Mouse (Mus musculus) kidney, postnatal 0 days (tissue): ENCODE data around the gene Pcdh9. TPM values are rescaled to one million over a fixed set of nuclear protein-coding genes. Genes with fewer than 3 reads are reported as not detected.
A peak's percentile ranks its signal among the peaks of the same experiment; 100 is the strongest.

ENCODE experiments used
- ATAC-seq: fragments of 200-750 bp; cut with Nextera tagmentation; replicated peaks from 2 replicates; pipeline ENCODE4 v1.8.0; 2017; ENCODE audit warnings: low read depth, moderate number of reproducible peaks, moderate TSS enrichment, moderate library complexity; ENCODE audit not compliant: low FRiP score
- DNase-seq: peaks from one replicate; pipeline ENCODE4 v3.0.0-alpha.2; 2016; ENCODE audit warnings: low spot score
- H3K27ac ChIP-seq: fragments of 300-500 bp; sonication (generic); 2 replicates; pipeline ENCODE4 v1.5.1; 2014; ENCODE audit warnings: mild to moderate bottlenecking
- H3K27me3 ChIP-seq: fragments of 300-500 bp; sonication (generic); 2 replicates; pipeline ENCODE4 v1.6.1; 2014; ENCODE audit warnings: low read length, mixed read lengths; ENCODE audit not compliant: insufficient read depth
- H3K36me3 ChIP-seq: fragments of 300-500 bp; sonication (generic); 2 replicates; pipeline ENCODE4 v1.6.1; 2014; ENCODE audit warnings: low read length, mixed read lengths; ENCODE audit not compliant: insufficient read depth
- H3K4me1 ChIP-seq: fragments of 300-500 bp; sonication (generic); replicated peaks from 2 replicates; pipeline ENCODE4 v1.6.1; 2014; ENCODE audit warnings: antibody characterized with exemption, low read length, mixed read lengths; ENCODE audit not compliant: insufficient read depth
- H3K4me2 ChIP-seq: fragments of 300-500 bp; sonication (generic); 2 replicates; pipeline ENCODE4 v1.6.1; 2014; ENCODE audit warnings: mild to moderate bottlenecking, low read length, moderate library complexity, mixed read lengths
- H3K4me3 ChIP-seq: fragments of 300-500 bp; sonication (generic); replicated peaks from 2 replicates; pipeline ENCODE4 v1.5.1; 2014; ENCODE audit warnings: low read depth, low read length
- H3K9ac ChIP-seq: fragments of 300-500 bp; sonication (generic); 2 replicates; pipeline ENCODE4 v1.6.1; 2014; ENCODE audit warnings: low read depth, low read length
- H3K9me3 ChIP-seq: fragments of 300-500 bp; sonication (generic); replicated peaks from 2 replicates; pipeline ENCODE4 v1.6.1; 2016; ENCODE audit warnings: low read length, inconsistent platforms, mixed read lengths
- CTCF ChIP-seq: IDR thresholded peaks from 2 replicates; pipeline ENCODE4 v1.5.1; 2016; ENCODE audit warnings: antibody characterized with exemption, low read depth, mild to moderate bottlenecking, moderate library complexity
- WGBS: fragments of 180-500 bp; shearing (Covaris S2); extraction: QIAGEN DNeasy Blood & Tissue Kit; methylation state at CpG from one replicate; pipeline ENCODE4 v1.1.7; 2014; 5-methylcytosine and 5-hydroxymethylcytosine counted together
- polyA plus RNA-seq: library from polyadenylated mRNA; unstranded; fragments of >200 nt; fragmentation: Nextera tagmentation; extraction: Ambion mirVana; gene quantifications from 2 replicates; pipeline ENCODE4 v1.2.1, GENCODE M21; 2015

Pcdh9 gene
- polyA plus RNA-seq, 1 experiment from 2014 or later, result 8.8 TPM

- 33% methylated on average over 1 of the region's 1 CpGs for WGBS
- H3K9ac ChIP-seq, result no peak overlapping the region
- TF ChIP-seq CTCF, result no peak
Observed at GRCm38 (mm10) chr14:93725798-93726197, 164.7 kb downstream of the Pcdh9 start.

GRCm38 (mm10) chr14:93719208-93719607, 171.3 kb downstream of the Pcdh9 start:
- no peak overlapping the region for H3K4me2 ChIP-seq
- no peaks in the 10 kb centered on the region for H3K4me1 ChIP-seq
- H3K9me3 ChIP-seq, result no peaks in the 10 kb centered on the region
- no peak overlapping the region for H3K4me3 ChIP-seq
- WGBS, result 60% methylated on average over 1 of the region's 1 CpGs
- H3K27ac ChIP-seq, result no peak overlapping the region
- no peak overlapping the region for H3K9ac ChIP-seq
- no peaks in the 10 kb centered on the region for H3K36me3 ChIP-seq
- no peak for ATAC-seq
- no peak for DNase-seq
- no peaks in the 10 kb centered on the region for H3K27me3 ChIP-seq
- TF ChIP-seq CTCF, result no peak

More at GRCm38 (mm10) chr14:93725798-93726197, 164.7 kb downstream of the Pcdh9 start:
- H3K4me3 ChIP-seq, result no peak overlapping the region
- DNase-seq, result no peak
- H3K27me3 ChIP-seq, result no peaks in the 10 kb centered on the region
- H3K9me3 ChIP-seq, result no peaks in the 10 kb centered on the region
- ATAC-seq, result no peak
- H3K4me2 ChIP-seq, result no peak overlapping the region
- H3K27ac ChIP-seq, result no peak overlapping the region
- no peaks in the 10 kb centered on the region for H3K4me1 ChIP-seq
- H3K36me3 ChIP-seq, result no peaks in the 10 kb centered on the region

GRCm38 (mm10) chr14:93713250-93713935, 177.1 kb downstream of the Pcdh9 start:
- Histone ChIP-seq H3K9me3 (no peaks in the 10 kb centered on the region), H3K36me3 (no peaks in the 10 kb centered on the region), H3K4me3 (no peak overlapping the region), H3K27me3 (no peaks in the 10 kb centered on the region), H3K27ac (no peak overlapping the region), H3K9ac (no peak overlapping the region), H3K4me1 (no peaks in the 10 kb centered on the region), H3K4me2 (peak overlapping the region; percentile 2; the same call in 1 of the 2 replicates)
- WGBS, result 45% methylated on average over 12 of the region's 12 CpGs
- TF ChIP-seq CTCF, result no peak
- DNase-seq (peak; percentile 40), ATAC-seq (no peak)

GRCm38 (mm10) chr14:93708651-93709050, 181.8 kb downstream of the Pcdh9 start:
- Histone ChIP-seq H3K4me2 (no peak overlapping the region), H3K36me3 (no peaks in the 10 kb centered on the region), H3K9ac (no peak overlapping the region), H3K4me1 (no peaks in the 10 kb centered on the region), H3K27me3 (no peaks in the 10 kb centered on the region), H3K9me3 (no peaks in the 10 kb centered on the region), H3K4me3 (no peak overlapping the region), H3K27ac (no peak overlapping the region)
- WGBS, result 65% methylated on average over 3 of the region's 3 CpGs
- no peak for TF ChIP-seq CTCF
- DNase-seq (no peak), ATAC-seq (no peak)

GRCm38 (mm10) chr14:93701385-93702101, 188.9 kb downstream of the Pcdh9 start:
- Histone ChIP-seq H3K4me3 (no peak overlapping the region), H3K27ac (no peak overlapping the region), H3K4me2 (no peak overlapping the region), H3K36me3 (no peaks in the 10 kb centered on the region), H3K9ac (no peak overlapping the region), H3K4me1 (no peaks in the 10 kb centered on the region), H3K27me3 (no peaks in the 10 kb centered on the region), H3K9me3 (no peaks in the 10 kb centered on the region)
- WGBS, result 50% methylated on average over 12 of the region's 12 CpGs
- TF ChIP-seq CTCF, result no peak
- DNase-seq (no peak), ATAC-seq (no peak)

GRCm38 (mm10) chr14:93700916-93701315, 189.6 kb downstream of the Pcdh9 start:
- no peak for TF ChIP-seq CTCF

More at GRCm38 (mm10) chr14:93700916-93701315, 189.6 kb downstream of the Pcdh9 start:
- Histone ChIP-seq H3K27me3 (no peaks in the 10 kb centered on the region), H3K9ac (no peak overlapping the region), H3K27ac (no peak overlapping the region), H3K4me2 (no peak overlapping the region), H3K36me3 (no peaks in the 10 kb centered on the region), H3K9me3 (no peaks in the 10 kb centered on the region), H3K4me3 (no peak overlapping the region), H3K4me1 (no peaks in the 10 kb centered on the region)
- ATAC-seq (no peak), DNase-seq (no peak)
- WGBS, result 84% methylated on average over 1 of the region's 1 CpGs
